Mouse (Mus musculus): ENCODE measurements at regions not wholly inside any gene's neighbourhood (a gene's known extent, or its start where the extent isn't known, plus 50 kb on each side); places are given as distances from the start of the nearest gene placed in this dataset.

DNA sequence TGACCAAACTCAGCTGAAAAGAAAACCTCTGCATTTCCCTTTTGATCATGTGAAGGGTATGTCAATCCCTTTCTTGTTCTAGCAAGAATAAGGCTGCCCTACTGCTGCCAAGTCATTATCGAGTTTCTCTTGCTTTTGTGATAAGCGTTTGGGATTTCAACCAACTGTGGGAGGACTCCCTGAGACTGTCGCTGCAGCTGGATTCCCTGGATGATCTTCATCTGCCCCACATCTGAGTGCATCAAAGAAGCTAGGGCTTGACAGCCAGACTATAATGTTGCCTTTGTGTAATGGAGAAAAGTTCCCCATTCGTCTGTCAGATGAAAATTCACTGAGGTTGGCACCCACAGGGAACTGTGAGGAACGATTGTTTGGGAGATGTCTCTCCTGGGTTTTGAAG, 147.4 kb upstream of the Ptprk start:
- Histone ChIP-seq H3K9ac (no peak overlapping the region), H3K27ac (no peak overlapping the region), H3K4me2 (no peak overlapping the region), H3K9me3 (no peaks in the 10 kb centered on the region; the same call in 1 of the 2 replicates), H3K4me1 (no peaks in the 10 kb centered on the region), H3K36me3 (no peaks in the 10 kb centered on the region), H3K27me3 (no peaks in the 10 kb centered on the region), H3K4me3 (no peak overlapping the region)
- ATAC-seq (ENCODE audit: insufficient number of reproducible peaks, insufficient read depth, low FRiP score, low TSS enrichment, low read depth) = no peak
- 46% methylated on average over 5 of the region's 5 CpGs for WGBS

DNA sequence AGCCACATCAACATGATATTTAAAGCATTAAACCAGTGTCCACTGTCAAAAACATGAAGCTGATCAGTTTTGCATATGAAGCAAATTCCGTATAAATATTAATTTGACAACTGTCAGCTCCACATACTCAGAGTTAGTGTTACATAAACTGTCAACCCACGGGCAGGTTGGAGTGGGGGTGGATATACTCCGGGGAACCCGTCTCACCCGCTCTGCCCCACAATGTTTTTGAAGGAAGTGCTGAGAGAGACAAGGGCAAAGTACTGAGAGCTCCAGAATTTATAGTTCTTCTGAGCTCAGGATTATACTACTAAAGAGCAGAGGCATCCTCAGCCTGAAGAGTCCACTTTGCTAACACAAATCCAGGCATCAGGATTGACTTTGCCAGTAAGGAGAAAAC, 132.5 kb upstream of the Ptprk start:
- no peak for ATAC-seq (ENCODE audit: insufficient number of reproducible peaks, insufficient read depth, low FRiP score, low TSS enrichment, low read depth)
- Histone ChIP-seq H3K27me3 (no peaks in the 10 kb centered on the region), H3K27ac (no peak overlapping the region), H3K9me3 (no peaks in the 10 kb centered on the region), H3K36me3 (no peaks in the 10 kb centered on the region), H3K9ac (no peak overlapping the region), H3K4me1 (no peaks in the 10 kb centered on the region), H3K4me3 (no peak overlapping the region), H3K4me2 (no peak overlapping the region)
- WGBS = 79% methylated on average over 5 of the region's 5 CpGs

DNA sequence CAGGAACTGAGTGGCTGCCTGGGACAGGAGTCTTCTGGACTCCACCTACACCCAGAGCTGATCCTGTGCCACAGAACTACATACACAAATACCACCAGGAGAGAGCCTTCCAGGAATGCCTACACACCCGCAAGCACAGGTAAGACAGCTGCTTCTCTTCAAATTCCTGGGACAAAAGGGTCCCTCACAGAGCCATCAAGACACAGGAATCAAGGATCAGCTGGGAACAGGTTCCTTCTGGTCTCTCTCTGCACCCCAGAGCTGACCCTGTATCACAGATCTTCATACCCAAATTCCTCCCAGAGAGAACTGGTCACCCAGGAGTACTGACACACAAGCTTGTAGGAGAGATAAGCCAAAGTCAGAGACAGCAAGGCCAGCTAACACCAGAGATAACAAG, 125.5 kb upstream of the Ptprk start:
- no peaks in the 10 kb centered on the region for H3K27me3 ChIP-seq
- H3K4me2 ChIP-seq = no peak overlapping the region
- ATAC-seq (ENCODE audit: insufficient number of reproducible peaks, insufficient read depth, low FRiP score, low TSS enrichment, low read depth) = no peak
- H3K36me3 ChIP-seq = no peaks in the 10 kb centered on the region
- H3K9ac ChIP-seq = no peak overlapping the region
- H3K9me3 ChIP-seq = no peaks in the 10 kb centered on the region
- WGBS = 90% methylated on average over 1 of the region's 1 CpGs
- H3K27ac ChIP-seq = no peak overlapping the region
- no peaks in the 10 kb centered on the region for H3K4me1 ChIP-seq
- H3K4me3 ChIP-seq = no peak overlapping the region

GRCm38 (mm10) chr10:27968202-27968601, 106.4 kb upstream of the Ptprk start:
- H3K4me3 ChIP-seq = no peak overlapping the region
- H3K9ac ChIP-seq = no peak overlapping the region
- H3K4me2 ChIP-seq = no peak overlapping the region
- no peaks in the 10 kb centered on the region for H3K36me3 ChIP-seq
- no peaks in the 10 kb centered on the region for H3K9me3 ChIP-seq
- no peak for ATAC-seq (ENCODE audit: insufficient number of reproducible peaks, insufficient read depth, low FRiP score, low TSS enrichment, low read depth)
- H3K27me3 ChIP-seq = no peaks in the 10 kb centered on the region
- 96% methylated on average over 1 of the region's 1 CpGs for WGBS
- no peak overlapping the region for H3K27ac ChIP-seq
- H3K4me1 ChIP-seq = no peaks in the 10 kb centered on the region

DNA sequence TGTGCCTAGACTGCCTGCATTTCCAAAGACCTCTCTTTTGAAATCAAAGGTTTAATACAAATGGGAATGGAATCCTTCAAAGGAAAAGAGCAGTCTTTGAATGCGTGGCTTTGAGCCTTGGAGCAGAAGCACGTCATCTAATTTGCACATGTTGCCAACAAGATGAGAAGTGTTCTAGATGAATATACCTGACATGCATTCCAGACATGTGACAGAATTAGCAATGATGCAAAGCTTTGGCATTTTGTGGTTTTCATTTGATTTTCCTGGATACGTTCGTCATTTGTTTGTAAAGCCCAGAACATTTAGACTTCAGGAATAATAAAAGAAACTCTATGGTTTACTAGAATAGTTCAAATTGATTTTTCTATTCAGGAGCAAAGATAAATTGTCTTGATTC, 90.6 kb upstream of the Ptprk start:
- H3K36me3 ChIP-seq = no peaks in the 10 kb centered on the region
- no peak overlapping the region for H3K4me3 ChIP-seq
- 59% methylated on average over 4 of the region's 4 CpGs for WGBS
- H3K9ac ChIP-seq = no peak overlapping the region
- H3K27ac ChIP-seq = no peak overlapping the region
- no peaks in the 10 kb centered on the region for H3K9me3 ChIP-seq
- no peaks in the 10 kb centered on the region for H3K27me3 ChIP-seq
- no peaks in the 10 kb centered on the region for H3K4me1 ChIP-seq
- ATAC-seq (ENCODE audit: insufficient number of reproducible peaks, insufficient read depth, low FRiP score, low TSS enrichment, low read depth) = no peak
- no peak overlapping the region for H3K4me2 ChIP-seq

DNA sequence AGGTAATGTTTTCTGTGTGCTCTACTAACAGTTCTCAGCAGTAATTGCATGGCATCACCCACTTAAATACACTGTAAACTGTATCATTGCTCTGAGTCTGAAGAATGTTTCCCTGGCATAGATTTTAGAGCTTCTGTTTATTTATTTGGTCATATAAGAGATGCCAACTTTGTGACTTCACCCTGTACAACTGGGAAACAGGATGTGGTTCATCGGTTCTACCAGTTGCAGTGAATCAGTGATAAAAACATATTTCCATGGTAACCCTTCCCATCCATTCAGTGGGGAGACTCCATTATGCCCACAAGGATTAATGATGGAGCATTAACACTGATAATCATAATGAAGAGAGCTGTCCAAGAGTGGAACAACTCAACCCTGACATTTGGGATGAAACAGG, 89.6 kb upstream of the Ptprk start:
- no peaks in the 10 kb centered on the region for H3K9me3 ChIP-seq
- no peak overlapping the region for H3K9ac ChIP-seq
- H3K27me3 ChIP-seq = no peaks in the 10 kb centered on the region
- H3K4me3 ChIP-seq = no peak overlapping the region
- WGBS = 86% methylated on average over 1 of the region's 1 CpGs
- no peak for ATAC-seq (ENCODE audit: insufficient number of reproducible peaks, insufficient read depth, low FRiP score, low TSS enrichment, low read depth)
- no peak overlapping the region for H3K4me2 ChIP-seq
- no peaks in the 10 kb centered on the region for H3K4me1 ChIP-seq
- no peaks in the 10 kb centered on the region for H3K36me3 ChIP-seq
- no peak overlapping the region for H3K27ac ChIP-seq

DNA sequence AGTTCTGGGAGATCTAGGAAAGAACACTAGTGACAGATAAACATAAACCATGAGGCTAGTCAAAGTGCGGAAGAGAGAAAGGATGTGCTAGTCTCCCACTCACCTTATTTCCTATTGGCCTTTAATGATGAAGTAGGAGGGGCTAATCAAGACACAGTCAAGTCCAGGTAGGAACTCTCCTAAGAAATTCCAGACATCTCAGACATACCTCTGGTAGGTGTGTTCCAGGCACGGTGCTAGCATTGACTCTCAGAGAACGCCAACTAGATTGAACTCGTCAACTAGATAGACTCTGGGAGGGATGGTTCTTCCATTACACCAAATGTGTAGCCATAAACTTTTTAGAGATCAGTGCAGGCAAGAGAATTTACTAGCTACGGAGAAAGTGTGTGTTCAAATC, 87.6 kb upstream of the Ptprk start:
- no peak overlapping the region for H3K27ac ChIP-seq
- no peaks in the 10 kb centered on the region for H3K4me1 ChIP-seq
- H3K4me2 ChIP-seq = no peak overlapping the region
- H3K36me3 ChIP-seq = no peaks in the 10 kb centered on the region
- no peak for ATAC-seq (ENCODE audit: insufficient number of reproducible peaks, insufficient read depth, low FRiP score, low TSS enrichment, low read depth)
- no peaks in the 10 kb centered on the region for H3K9me3 ChIP-seq
- no peak overlapping the region for H3K4me3 ChIP-seq
- H3K9ac ChIP-seq = no peak overlapping the region
- 87% methylated on average over 5 of the region's 5 CpGs for WGBS
- H3K27me3 ChIP-seq = no peaks in the 10 kb centered on the region

DNA sequence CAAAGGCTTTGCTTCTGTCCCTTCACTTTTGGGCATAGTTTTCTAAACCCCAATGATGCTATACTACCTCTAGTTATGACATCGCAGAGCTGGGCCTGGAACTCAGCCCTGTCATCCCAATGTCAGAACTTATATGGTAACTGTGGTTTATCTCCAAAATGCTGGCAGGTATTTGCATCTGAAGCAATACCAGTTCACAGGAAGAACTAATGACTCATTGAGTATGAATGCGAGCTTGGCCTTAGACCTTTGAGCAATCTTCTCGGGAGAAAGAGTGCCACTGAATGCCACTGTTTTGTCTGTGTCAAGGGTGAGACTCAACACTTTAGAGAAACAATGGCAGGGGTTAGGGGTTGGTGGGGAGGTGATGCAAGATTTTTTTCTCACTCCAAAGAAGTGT, 86.6 kb upstream of the Ptprk start:
- Histone ChIP-seq H3K27ac (no peak overlapping the region), H3K36me3 (no peaks in the 10 kb centered on the region), H3K4me1 (no peaks in the 10 kb centered on the region), H3K9me3 (no peaks in the 10 kb centered on the region), H3K27me3 (no peaks in the 10 kb centered on the region), H3K9ac (no peak overlapping the region), H3K4me2 (no peak overlapping the region), H3K4me3 (no peak overlapping the region)
- ATAC-seq (ENCODE audit: insufficient number of reproducible peaks, insufficient read depth, low FRiP score, low TSS enrichment, low read depth) = no peak
- WGBS = 75% methylated on average over 3 of the region's 3 CpGs

GRCm38 (mm10) chr10:27990359-27991056, 84.1 kb upstream of the Ptprk start:
- Histone ChIP-seq H3K4me3 (no peak overlapping the region), H3K36me3 (no peaks in the 10 kb centered on the region), H3K27me3 (no peaks in the 10 kb centered on the region), H3K4me1 (no peaks in the 10 kb centered on the region), H3K4me2 (no peak overlapping the region), H3K27ac (no peak overlapping the region), H3K9ac (no peak overlapping the region), H3K9me3 (no peaks in the 10 kb centered on the region)
- 74% methylated on average over 11 of the region's 11 CpGs for WGBS
- no peak for ATAC-seq (ENCODE audit: insufficient number of reproducible peaks, insufficient read depth, low FRiP score, low TSS enrichment, low read depth)

- no peaks in the 10 kb centered on the region for H3K36me3 ChIP-seq
- no peak overlapping the region for H3K9ac ChIP-seq
- H3K4me1 ChIP-seq = no peaks in the 10 kb centered on the region
- WGBS = 54% methylated on average over 2 of the region's 3 CpGs
- no peak overlapping the region for H3K4me3 ChIP-seq
- no peaks in the 10 kb centered on the region for H3K9me3 ChIP-seq
- no peaks in the 10 kb centered on the region for H3K27me3 ChIP-seq
- ATAC-seq (ENCODE audit: insufficient number of reproducible peaks, insufficient read depth, low FRiP score, low TSS enrichment, low read depth) = no peak
- no peak overlapping the region for H3K4me2 ChIP-seq
- no peak overlapping the region for H3K27ac ChIP-seq
These were observed 83.6 kb upstream of the Ptprk start for GRCm38 (mm10) chr10:27991057-27991365.

DNA sequence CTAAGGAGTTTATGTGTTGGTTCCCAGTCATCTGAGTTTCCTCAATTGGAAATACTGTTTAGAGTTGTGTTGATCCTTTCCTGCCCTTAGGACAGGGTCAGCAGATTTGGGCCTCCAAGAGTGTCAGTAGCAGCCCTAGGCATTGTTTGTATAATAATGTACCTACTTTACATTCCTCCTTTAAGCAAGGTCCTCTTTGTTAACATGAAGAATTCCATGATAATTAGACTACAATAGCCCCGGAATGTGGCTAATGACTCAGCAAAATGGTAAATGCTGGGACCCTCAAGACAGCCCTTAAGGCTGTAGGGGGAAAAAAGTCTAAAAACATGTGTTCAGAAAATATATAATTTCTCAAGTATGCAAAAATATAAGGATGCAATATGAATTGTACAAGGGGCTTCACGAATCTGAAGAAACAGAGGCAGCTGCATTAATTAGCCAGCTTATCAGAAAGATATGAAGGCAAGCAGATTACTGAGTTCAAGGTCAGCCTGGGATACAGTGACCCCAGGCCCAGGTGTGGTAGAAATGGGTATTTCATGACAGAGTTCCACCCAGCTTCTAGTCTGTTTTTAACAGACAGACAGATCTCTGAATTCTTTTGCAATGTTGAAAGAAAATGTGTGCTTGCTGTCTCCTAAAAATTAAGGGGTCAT, 80.1 kb upstream of the Ptprk start:
- Histone ChIP-seq H3K4me3 (no peak overlapping the region), H3K9ac (no peak overlapping the region), H3K4me1 (no peaks in the 10 kb centered on the region), H3K4me2 (no peak overlapping the region), H3K9me3 (no peaks in the 10 kb centered on the region), H3K27ac (no peak overlapping the region), H3K27me3 (no peaks in the 10 kb centered on the region), H3K36me3 (no peaks in the 10 kb centered on the region)
- no peak for ATAC-seq (ENCODE audit: insufficient number of reproducible peaks, insufficient read depth, low FRiP score, low TSS enrichment, low read depth)
- 79% methylated on average over 2 of the region's 2 CpGs for WGBS

- 80% methylated on average over 1 of the region's 1 CpGs for WGBS
These were observed 79.6 kb upstream of the Ptprk start for GRCm38 (mm10) chr10:27995035-27995399.

More at GRCm38 (mm10) chr10:27995035-27995399, 79.6 kb upstream of the Ptprk start:
- Histone ChIP-seq H3K9me3 (no peaks in the 10 kb centered on the region), H3K9ac (no peak overlapping the region), H3K4me1 (no peaks in the 10 kb centered on the region), H3K27me3 (no peaks in the 10 kb centered on the region), H3K4me3 (no peak overlapping the region), H3K36me3 (no peaks in the 10 kb centered on the region), H3K27ac (no peak overlapping the region), H3K4me2 (no peak overlapping the region)
- no peak for ATAC-seq (ENCODE audit: insufficient number of reproducible peaks, insufficient read depth, low FRiP score, low TSS enrichment, low read depth)
